Mouse (Mus musculus): Measurements from ENCODE around the gene Sec24b.

GRCm38 (mm10) chr3:130090460-130090859 is 29.1 kb upstream of the Sec24b start:
- TF ChIP-seq CTCF (IDR thresholded peaks at IDR 0.05; ENCODE audit: low read depth) (no peak), EP300 (optimal IDR thresholded peaks at IDR 0.05) (no peak)

All from stomach, postnatal 0 days (tissue).